Mouse (Mus musculus): ENCODE data around the gene Trappc13. TPM values are rescaled to one million over a fixed set of nuclear protein-coding genes. Genes with fewer than 3 reads are reported as not detected.

The Trappc13 gene
- polyA plus RNA-seq, 1 experiment from 2014 or later, result 66.2 TPM

- ATAC-seq (replicated peaks; ENCODE audit: low FRiP score), result no peak
- Histone ChIP-seq H3K9ac (no peak overlapping the region), H3K9me3 (replicated peaks) (no peaks in the 10 kb centered on the region), H3K4me1 (no peaks in the 10 kb centered on the region), H3K4me3 (replicated peaks) (no peak overlapping the region), H3K27me3 (no peaks in the 10 kb centered on the region), H3K27ac (no peak overlapping the region), H3K36me3 (peaks cover 60% of the 10 kb centered on the region), H3K4me2 (no peak overlapping the region)
- 95% methylated on average over 5 of the region's 5 CpGs for WGBS
These were observed 24.1 kb downstream of the Trappc13 start for GRCm38 (mm10) chr13:104154180-104154579.

DNA sequence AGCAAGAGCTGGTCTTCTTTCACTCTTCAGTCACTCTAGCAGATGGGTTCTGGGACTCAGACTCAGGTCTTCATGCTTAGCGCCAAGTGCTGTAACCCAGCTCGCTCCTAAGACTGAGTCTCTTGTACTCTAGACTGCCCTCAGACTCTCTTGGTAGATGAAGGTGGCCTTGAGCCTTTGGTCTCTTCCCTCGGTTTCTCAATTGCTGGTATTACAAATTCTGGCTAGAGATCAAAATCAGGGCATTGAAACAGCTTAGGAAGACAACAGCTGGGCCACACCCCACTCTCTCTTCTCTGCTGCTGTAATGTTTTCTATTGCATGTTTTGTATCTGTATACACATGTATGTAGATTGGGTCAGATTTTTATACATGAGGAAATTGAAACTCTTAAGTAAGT is 32.6 kb downstream of the Trappc13 start:
- ATAC-seq (replicated peaks; ENCODE audit: low FRiP score), result no peak
- Histone ChIP-seq H3K36me3 (peaks cover 89% of the 10 kb centered on the region), H3K9ac (no peak overlapping the region), H3K27ac (no peak overlapping the region), H3K27me3 (no peaks in the 10 kb centered on the region), H3K9me3 (replicated peaks) (no peaks in the 10 kb centered on the region), H3K4me1 (no peaks in the 10 kb centered on the region), H3K4me3 (replicated peaks) (no peak overlapping the region), H3K4me2 (no peak overlapping the region)
- WGBS, result 92% methylated on average over 3 of the region's 3 CpGs

DNA sequence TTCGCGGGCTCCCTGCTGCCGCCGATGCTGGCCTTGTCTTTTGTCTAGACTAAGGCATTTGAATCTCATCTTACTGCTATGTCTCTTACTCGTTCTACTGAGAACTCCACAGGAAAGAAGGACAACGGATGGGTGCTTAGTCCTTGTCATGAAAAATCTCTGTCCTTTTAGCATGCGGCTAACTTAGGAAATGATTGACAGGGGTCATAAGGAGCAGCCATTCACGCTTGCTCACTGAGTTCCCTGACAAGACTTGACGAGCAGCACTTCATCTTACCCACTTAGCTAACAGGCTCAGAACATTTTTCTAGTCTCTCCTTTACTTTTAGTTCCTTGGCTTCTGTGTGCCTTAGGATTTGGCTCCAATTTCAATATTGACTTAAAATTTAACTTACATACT is 33.4 kb downstream of the Trappc13 start:
- Histone ChIP-seq H3K27me3 (no peaks in the 10 kb centered on the region), H3K4me2 (no peak overlapping the region), H3K4me3 (replicated peaks) (no peak overlapping the region), H3K36me3 (peaks cover 93% of the 10 kb centered on the region), H3K27ac (no peak overlapping the region), H3K9me3 (replicated peaks) (no peaks in the 10 kb centered on the region), H3K4me1 (no peaks in the 10 kb centered on the region), H3K9ac (no peak overlapping the region)
- 79% methylated on average over 9 of the region's 9 CpGs for WGBS
- no peak for ATAC-seq (replicated peaks; ENCODE audit: low FRiP score)

- H3K9me3 ChIP-seq (replicated peaks), result no peaks in the 10 kb centered on the region
- no peak overlapping the region for H3K4me3 ChIP-seq (replicated peaks)
- 0 out of 2 replicates have a peak overlapping the region, but pooled peaks have one; percentile 16 for H3K4me2 ChIP-seq
- H3K27me3 ChIP-seq, result no peaks in the 10 kb centered on the region
- H3K9ac ChIP-seq, result no peak overlapping the region
- ATAC-seq (replicated peaks; ENCODE audit: low FRiP score), result 0 out of 2 replicates have a peak, but pooled peaks have one; percentile 46
- WGBS, result 44% methylated on average over 13 of the region's 13 CpGs
- H3K36me3 ChIP-seq, result peaks cover 58% of the 10 kb centered on the region
- no peaks in the 10 kb centered on the region for H3K4me1 ChIP-seq
- no peak overlapping the region for H3K27ac ChIP-seq
These were observed 38.7 kb downstream of the Trappc13 start for GRCm38 (mm10) chr13:104139369-104140209.

GRCm38 (mm10) chr13:104134510-104135085 is 43.7 kb downstream of the Trappc13 start:
- Histone ChIP-seq H3K4me3 (replicated peaks) (no peak overlapping the region), H3K9me3 (replicated peaks) (no peaks in the 10 kb centered on the region), H3K27me3 (no peaks in the 10 kb centered on the region), H3K27ac (no peak overlapping the region), H3K9ac (no peak overlapping the region), H3K4me1 (no peaks in the 10 kb centered on the region), H3K4me2 (no peak overlapping the region), H3K36me3 (peaks cover 28% of the 10 kb centered on the region)
- ATAC-seq (replicated peaks; ENCODE audit: low FRiP score), result no peak
- WGBS, result 87% methylated on average over 4 of the region's 4 CpGs

DNA sequence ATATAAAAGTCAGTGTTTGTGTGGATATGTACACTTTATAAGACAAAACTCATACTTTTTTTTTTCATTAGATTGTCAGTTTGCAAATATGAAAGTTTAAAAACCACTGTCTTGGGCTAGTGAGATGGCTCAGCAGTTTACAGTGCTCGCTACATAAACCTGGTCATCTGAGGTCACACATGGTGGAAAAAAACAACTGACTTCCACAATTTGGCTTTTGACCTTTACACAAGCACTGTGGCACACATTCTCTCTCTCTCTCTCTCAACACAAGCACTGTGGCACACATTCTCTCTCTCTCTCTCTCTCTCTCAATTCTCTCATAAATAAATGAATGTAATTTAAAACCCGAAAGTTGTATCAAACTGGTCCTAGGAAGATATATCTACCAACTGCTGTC is 45.7 kb downstream of the Trappc13 start:
- no peaks in the 10 kb centered on the region for H3K27me3 ChIP-seq
- WGBS, result 87% methylated on average over 2 of the region's 2 CpGs
- H3K4me3 ChIP-seq (replicated peaks), result no peak overlapping the region
- no peak overlapping the region for H3K27ac ChIP-seq
- H3K9me3 ChIP-seq (replicated peaks), result no peaks in the 10 kb centered on the region
- H3K9ac ChIP-seq, result no peak overlapping the region
- no peak overlapping the region for H3K4me2 ChIP-seq
- ATAC-seq (replicated peaks; ENCODE audit: low FRiP score), result no peak
- no peaks in the 10 kb centered on the region for H3K4me1 ChIP-seq
- peaks cover 28% of the 10 kb centered on the region for H3K36me3 ChIP-seq

- Histone ChIP-seq H3K9me3 (replicated peaks) (no peaks in the 10 kb centered on the region), H3K9ac (no peak overlapping the region), H3K4me3 (replicated peaks) (no peak overlapping the region), H3K27me3 (no peaks in the 10 kb centered on the region), H3K4me1 (peaks cover 8% of the 10 kb centered on the region), H3K27ac (no peak overlapping the region), H3K36me3 (0 out of 2 replicates have a peak, but pooled peaks cover 11% of the 10 kb centered on the region), H3K4me2 (no peak overlapping the region)
- 73% methylated on average over 20 of the region's 20 CpGs for WGBS
- no peak for ATAC-seq (replicated peaks; ENCODE audit: low FRiP score)
These were observed 54.4 kb downstream of the Trappc13 start for GRCm38 (mm10) chr13:104123662-104124381.

DNA sequence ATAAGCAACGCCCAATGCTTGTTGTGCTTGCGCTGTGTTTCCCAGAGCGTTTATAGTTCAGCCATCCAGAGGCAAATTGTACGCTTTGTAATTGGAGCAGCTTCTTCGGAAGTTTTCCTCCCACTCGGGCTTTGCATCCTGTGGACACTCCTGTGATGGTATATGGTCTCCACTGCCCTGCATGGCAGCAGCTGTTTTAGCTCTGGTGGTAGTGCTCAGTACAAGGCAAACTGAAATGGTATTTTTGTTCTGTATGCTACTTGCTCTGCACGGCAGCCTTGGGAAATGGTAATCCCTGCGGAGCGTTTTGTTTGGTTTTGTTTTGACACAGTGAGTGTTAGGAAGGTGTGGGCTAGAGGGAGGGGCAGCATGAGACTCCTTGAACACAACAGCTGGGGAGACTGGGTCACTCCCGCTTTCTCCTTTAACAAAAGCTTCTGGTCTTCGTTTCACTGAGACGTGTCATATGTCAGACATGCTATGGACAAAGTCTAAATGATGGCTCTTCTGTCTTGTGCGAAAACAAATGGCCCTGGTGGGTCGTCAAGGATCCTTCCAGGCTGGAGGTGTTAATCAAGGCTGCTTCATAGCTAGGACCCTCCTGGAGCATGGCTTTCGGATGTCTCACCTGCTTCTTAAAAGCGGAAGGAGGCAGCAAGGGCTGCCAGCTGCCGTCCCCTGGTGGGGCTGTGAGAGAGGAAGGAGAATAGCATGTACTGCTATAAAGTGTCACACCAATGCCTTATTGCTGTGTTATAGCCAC is 56.0 kb downstream of the Trappc13 start:
- peaks cover 8% of the 10 kb centered on the region for H3K4me1 ChIP-seq
- 27% methylated on average over 17 of the region's 17 CpGs for WGBS
- H3K9ac ChIP-seq, result no peak overlapping the region
- H3K27me3 ChIP-seq, result no peaks in the 10 kb centered on the region
- no peak overlapping the region for H3K4me3 ChIP-seq (replicated peaks)
- peak; percentile 83 for ATAC-seq (replicated peaks; ENCODE audit: low FRiP score)
- H3K36me3 ChIP-seq, result 0 out of 2 replicates have a peak, but pooled peaks cover 15% of the 10 kb centered on the region
- H3K9me3 ChIP-seq (replicated peaks), result no peaks in the 10 kb centered on the region
- H3K27ac ChIP-seq, result peak overlapping the region; percentile 27; the same call in 1 of the 2 replicates
- H3K4me2 ChIP-seq, result peak overlapping the region; percentile 46

GRCm38 (mm10) chr13:104114827-104115226 is 63.4 kb downstream of the Trappc13 start:
- Histone ChIP-seq H3K4me1 (peaks cover 14% of the 10 kb centered on the region), H3K36me3 (0 out of 2 replicates have a peak, but pooled peaks cover 9% of the 10 kb centered on the region), H3K27me3 (no peaks in the 10 kb centered on the region), H3K9ac (no peak overlapping the region), H3K9me3 (replicated peaks) (no peaks in the 10 kb centered on the region), H3K27ac (no peak overlapping the region), H3K4me3 (replicated peaks) (no peak overlapping the region), H3K4me2 (no peak overlapping the region)
- ATAC-seq (replicated peaks; ENCODE audit: low FRiP score), result no peak
- 93% methylated on average over 2 of the region's 2 CpGs for WGBS

DNA sequence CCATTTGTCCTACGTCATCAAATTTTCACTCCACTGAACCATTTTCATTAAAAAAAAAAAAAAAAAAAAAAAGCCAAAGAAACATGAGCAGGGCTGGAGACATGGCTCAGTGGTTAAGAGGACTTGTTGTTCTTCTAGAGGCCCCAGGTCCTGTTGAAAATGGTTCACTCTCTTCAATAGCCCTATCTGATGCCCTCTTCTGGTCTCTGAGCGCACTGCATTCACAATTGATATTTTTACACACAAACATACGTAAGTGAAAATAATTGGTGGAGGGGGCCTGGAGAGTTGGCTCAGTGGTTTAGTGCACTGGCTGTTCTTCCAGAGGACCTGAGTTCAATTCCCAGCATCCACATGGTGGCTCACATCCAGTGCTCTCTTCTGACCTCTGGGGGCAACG is 64.5 kb downstream of the Trappc13 start:
- no peak overlapping the region for H3K27ac ChIP-seq
- no peak for ATAC-seq (replicated peaks; ENCODE audit: low FRiP score)
- 87% methylated on average over 4 of the region's 4 CpGs for WGBS

DNA sequence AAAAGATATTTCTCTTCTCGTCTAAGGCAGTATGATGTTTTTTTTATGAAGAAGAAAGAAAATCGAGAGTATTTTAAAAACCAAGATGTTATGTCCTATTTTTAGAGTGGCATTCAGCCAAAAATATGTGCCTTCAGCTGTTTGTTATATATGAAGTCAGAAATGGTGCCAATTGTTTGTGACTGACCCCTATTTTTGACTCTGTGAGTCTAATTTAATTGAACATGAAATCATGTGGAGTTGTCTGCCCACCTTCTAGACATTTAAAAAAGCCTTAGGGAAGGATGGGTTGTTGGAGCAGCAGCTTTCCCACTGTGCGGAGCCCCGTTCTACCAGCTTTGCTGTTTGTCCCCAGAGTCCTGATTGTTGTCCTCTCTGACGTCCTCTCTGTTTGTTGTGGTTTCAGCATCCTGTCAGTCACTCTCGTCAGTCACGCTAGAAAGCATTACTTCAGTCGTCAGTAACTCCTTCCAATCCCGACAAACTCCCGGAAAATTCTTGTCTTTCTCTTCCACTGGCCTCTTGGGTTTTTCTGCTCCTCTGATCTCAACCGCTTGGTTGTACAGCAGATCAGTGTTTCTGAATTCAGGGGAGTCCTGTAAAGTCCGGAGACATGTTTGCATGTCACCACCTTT is 65.9 kb downstream of the Trappc13 start:
- Histone ChIP-seq H3K4me2 (no peak overlapping the region), H3K27ac (no peak overlapping the region), H3K36me3 (no peaks in the 10 kb centered on the region), H3K4me3 (replicated peaks) (no peak overlapping the region), H3K9ac (no peak overlapping the region), H3K4me1 (peaks cover 21% of the 10 kb centered on the region), H3K9me3 (replicated peaks) (no peaks in the 10 kb centered on the region), H3K27me3 (no peaks in the 10 kb centered on the region)
- 67% methylated on average over 12 of the region's 12 CpGs for WGBS
- no peak for ATAC-seq (replicated peaks; ENCODE audit: low FRiP score)

More for the DNA sequence above, 64.5 kb downstream of the Trappc13 start:
- Histone ChIP-seq H3K27me3 (no peaks in the 10 kb centered on the region), H3K36me3 (0 out of 2 replicates have a peak, but pooled peaks cover 4% of the 10 kb centered on the region), H3K9me3 (replicated peaks) (no peaks in the 10 kb centered on the region), H3K4me1 (peaks cover 17% of the 10 kb centered on the region), H3K9ac (no peak overlapping the region), H3K4me2 (no peak overlapping the region), H3K4me3 (replicated peaks) (no peak overlapping the region)

Data from kidney, embryonic 15.5 days (tissue).